Mouse (Mus musculus) ovary, adult 2 months (tissue): Measurements from ENCODE around the gene Gm8297. TPM values are rescaled to one million over a fixed set of nuclear protein-coding genes. Genes with fewer than 3 reads are reported as not detected.

Experiments
- polyA plus RNA-seq: library from polyadenylated mRNA; depleted of rRNA; stranded (reverse); fragments of >200 nt; gene quantifications from 2 replicates; pipeline ENCODE4 v1.2.3, GENCODE M21; 2012; rRNA removed

Gene Gm8297
- polyA plus RNA-seq = not detected in 2 replicates

GRCm38 (mm10) chr14:4983635-4984034 lies at the start of gene Gm8297:
TSS of gene Gm8297 (plus strand) at chr14:4983935.

GRCm38 (mm10) chr14:5015591-5015990 lies 31.9 kb downstream of the Gm8297 start, which contains the start of gene Gm3298:
TSS of gene Gm3298 (plus strand) at chr14:5015891.

Other genes starting within 250 kb of the Gm8297 start
- gene Gm9602, start 207.6 kb upstream of the Gm8297 start, polyA plus RNA-seq = not detected in 2 replicates
- gene Gm3269, start 145.8 kb upstream of the Gm8297 start, polyA plus RNA-seq = not detected in 2 replicates
- gene Gm3264, start 128.4 kb upstream of the Gm8297 start, polyA plus RNA-seq = not detected in 2 replicates
- gene Gm3278, start 91.5 kb upstream of the Gm8297 start, polyA plus RNA-seq = not detected in 2 replicates
- gene Gm3298, start 32.0 kb downstream of the Gm8297 start, polyA plus RNA-seq = not detected in 2 replicates
- not detected in 2 replicates for gene 4930555G01Rik, start 66.7 kb downstream of the Gm8297 start, polyA plus RNA-seq
- gene Gm8281, start 87.1 kb downstream of the Gm8297 start, polyA plus RNA-seq = not detected in 2 replicates
- not detected in 2 replicates for gene Gm8279, start 147.6 kb downstream of the Gm8297 start, polyA plus RNA-seq
- gene Gm3317, start 180.6 kb downstream of the Gm8297 start, polyA plus RNA-seq = not detected in 2 replicates
- gene Gm8271, start 201.9 kb downstream of the Gm8297 start, polyA plus RNA-seq = not detected in 2 replicates